Mouse (Mus musculus): ENCODE results near the gene Bmp2k. TPM values are rescaled to one million over a fixed set of nuclear protein-coding genes. Genes with fewer than 3 reads are reported as not detected.
"Not testable (repeated sequence)": the region's sequence is repeated elsewhere in the genome, so short reads cannot be mapped to it uniquely, and the experiment has no call there.

Gene Bmp2k
- polyA plus RNA-seq, 1 experiment from 2014 or later: 13.9 TPM

GRCm38 (mm10) chr5:97001153-97001552 is 3.7 kb downstream of the Bmp2k start:
- DNase-seq (ENCODE audit: low read depth, low spot score): no peak
- ChIA-PET CTCF (interaction anchor here (0.7 to 1.3 kb wide), 4 partner anchors 12 to 134 kb away, joined by 3 to 4 read pairs (median 4); no protein-coding TSS in a partner anchor), POLR2A (interaction anchor here (0.5 to 1.0 kb wide), 2 partner anchors 23 to 93 kb away, joined by 3 read pairs; no protein-coding TSS in a partner anchor)
- no peaks in the 10 kb centered on the region for H3K27me3 ChIP-seq
- in situ Hi-C loops (cut with MboI; ENCODE audit: low pct_unique_long_range_greater_than_20kb): no loop called here
- ATAC-seq: no peak
- TF ChIP-seq CTCF (IDR thresholded peaks at IDR 0.05): no peak

- in situ Hi-C loops (cut with MboI; ENCODE audit: low pct_unique_long_range_greater_than_20kb): no loop called here
- no peak for TF ChIP-seq CTCF (IDR thresholded peaks at IDR 0.05)
- CTCF ChIA-PET: interaction anchor here (0.7 to 1.4 kb wide), 6 partner anchors 9 to 135 kb away, joined by 3 to 4 read pairs (median 4); no protein-coding TSS in a partner anchor
- no peak for DNase-seq (ENCODE audit: low read depth, low spot score)
- no peak for ATAC-seq
- POLR2A ChIA-PET: interaction anchor here (1.0 kb wide), 1 partner anchor 23 kb away, joined by 3 read pairs; no protein-coding TSS in a partner anchor
- H3K27me3 ChIP-seq: no peaks in the 10 kb centered on the region
Measured at GRCm38 (mm10) chr5:97001571-97001970, 4.1 kb downstream of the Bmp2k start.

GRCm38 (mm10) chr5:97002336-97002735 is 4.8 kb downstream of the Bmp2k start:
- POLR2A ChIA-PET: no interaction called here
- in situ Hi-C loops (cut with MboI; ENCODE audit: low pct_unique_long_range_greater_than_20kb): no loop called here
- CTCF ChIA-PET: interaction anchor here (1.0 to 1.4 kb wide), 3 partner anchors 10 to 28 kb away, joined by 3 to 4 read pairs (median 4); no protein-coding TSS in a partner anchor
- H3K27me3 ChIP-seq: no peaks in the 10 kb centered on the region
- no peak for DNase-seq (ENCODE audit: low read depth, low spot score)
- TF ChIP-seq CTCF (IDR thresholded peaks at IDR 0.05): no peak
- no peak for ATAC-seq

GRCm38 (mm10) chr5:97002937-97003336 is 5.4 kb downstream of the Bmp2k start:
- ChIA-PET POLR2A (no interaction called here), CTCF (interaction anchor here (1.4 kb wide), 1 partner anchor 28 kb away, joined by 4 read pairs; no protein-coding TSS in a partner anchor)
- ATAC-seq (no peak), DNase-seq (ENCODE audit: low read depth, low spot score) (no peak)
- in situ Hi-C loops (cut with MboI; ENCODE audit: low pct_unique_long_range_greater_than_20kb): no loop called here
- no peak for TF ChIP-seq CTCF (IDR thresholded peaks at IDR 0.05)
- no peaks in the 10 kb centered on the region for H3K27me3 ChIP-seq

GRCm38 (mm10) chr5:97004178-97005030 is 6.9 kb downstream of the Bmp2k start:
- ATAC-seq (no peak), DNase-seq (ENCODE audit: low read depth, low spot score) (no peak)
- POLR2A ChIA-PET: no interaction called here
- in situ Hi-C loops (cut with MboI; ENCODE audit: low pct_unique_long_range_greater_than_20kb): no loop called here
- H3K27me3 ChIP-seq: no peaks in the 10 kb centered on the region
- no peak for TF ChIP-seq CTCF (IDR thresholded peaks at IDR 0.05)
- CTCF ChIA-PET: interaction anchor here (1.0 kb wide), 1 partner anchor 9 kb away, joined by 4 read pairs; no protein-coding TSS in a partner anchor

GRCm38 (mm10) chr5:97005891-97006290 is 8.4 kb downstream of the Bmp2k start:
- no peaks in the 10 kb centered on the region for H3K27me3 ChIP-seq
- no peak for DNase-seq (ENCODE audit: low read depth, low spot score)
- ChIA-PET POLR2A (no interaction called here), CTCF (no interaction called here)
- in situ Hi-C loops (cut with MboI; ENCODE audit: low pct_unique_long_range_greater_than_20kb): no loop called here
- TF ChIP-seq CTCF (IDR thresholded peaks at IDR 0.05): no peak
- no peak for ATAC-seq

- ChIA-PET POLR2A (no interaction called here), CTCF (interaction anchor here (0.7 kb wide), 1 partner anchor 19 kb away, joined by 3 read pairs; no protein-coding TSS in a partner anchor)
- no peak for ATAC-seq
- no peaks in the 10 kb centered on the region for H3K27me3 ChIP-seq
- no peak for DNase-seq (ENCODE audit: low read depth, low spot score)
- no peak for TF ChIP-seq CTCF (IDR thresholded peaks at IDR 0.05)
- in situ Hi-C loops (cut with MboI; ENCODE audit: low pct_unique_long_range_greater_than_20kb): no loop called here
Measured at GRCm38 (mm10) chr5:97006929-97007328, 9.4 kb downstream of the Bmp2k start.

GRCm38 (mm10) chr5:97007496-97007895 is 10.0 kb downstream of the Bmp2k start:
- H3K27me3 ChIP-seq: no peaks in the 10 kb centered on the region
- ChIA-PET POLR2A (no interaction called here), CTCF (no interaction called here)
- DNase-seq (ENCODE audit: low read depth, low spot score) (no peak), ATAC-seq (no peak)
- in situ Hi-C loops (cut with MboI; ENCODE audit: low pct_unique_long_range_greater_than_20kb): no loop called here
- TF ChIP-seq CTCF (IDR thresholded peaks at IDR 0.05): no peak

- CTCF ChIA-PET; in situ Hi-C loops (cut with MboI; ENCODE audit: low pct_unique_long_range_greater_than_20kb): not testable (repeated sequence)
Measured at GRCm38 (mm10) chr5:97009140-97009539, 11.7 kb downstream of the Bmp2k start.

GRCm38 (mm10) chr5:97009601-97010335 is 12.3 kb downstream of the Bmp2k start:
- in situ Hi-C loops (cut with MboI; ENCODE audit: low pct_unique_long_range_greater_than_20kb): no loop called here
- ChIA-PET POLR2A (interaction anchor here (0.6 kb wide), 2 partner anchors 337 to 645 kb away, joined by 3 to 4 read pairs; no protein-coding TSS in a partner anchor), CTCF (no interaction called here)
- no peaks in the 10 kb centered on the region for H3K27me3 ChIP-seq
- TF ChIP-seq CTCF (IDR thresholded peaks at IDR 0.05): no peak
- DNase-seq (ENCODE audit: low read depth, low spot score) (no peak), ATAC-seq (no peak)

More at GRCm38 (mm10) chr5:97009140-97009539, 11.7 kb downstream of the Bmp2k start:
- POLR2A ChIA-PET; ATAC-seq; H3K27me3 ChIP-seq; DNase-seq (ENCODE audit: low read depth, low spot score): not testable (repeated sequence)

All from Patski (cell line).